Mouse (Mus musculus) stomach, postnatal 0 days (tissue): Measurements from ENCODE around the gene Smyd4.

ENCODE experiments used
- CTCF ChIP-seq: IDR thresholded peaks from 2 replicates; pipeline ENCODE4 v1.5.1; 2016; ENCODE audit warnings: antibody characterized with exemption, low read depth, mild to moderate bottlenecking, moderate library complexity
- EP300 ChIP-seq: optimal IDR thresholded peaks from 2 replicates; pipeline ENCODE3; 2016; ENCODE audit warnings: antibody characterized with exemption

DNA sequence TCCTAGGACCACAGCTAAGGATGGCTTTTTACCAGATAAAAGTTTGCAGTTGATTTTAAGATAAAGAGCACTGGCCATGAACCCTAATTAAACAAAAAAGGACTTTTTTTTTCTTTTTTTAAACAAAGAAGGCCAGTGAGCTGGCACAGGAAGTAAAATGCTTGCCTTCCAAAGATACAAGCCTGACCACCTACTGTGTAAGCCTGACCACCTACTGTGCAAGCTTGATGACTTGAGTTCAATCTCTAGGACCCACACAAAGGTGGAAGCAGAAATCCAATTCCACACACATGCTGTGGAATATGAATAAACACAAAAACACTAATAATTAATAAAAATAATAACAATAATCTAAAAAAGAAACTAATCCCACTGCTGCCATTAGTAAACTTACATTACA, 3.0 kb downstream of the Smyd4 start:
- TF ChIP-seq CTCF, result no peak
- TF ChIP-seq EP300, result no peak
